Mouse (Mus musculus): Measurements from ENCODE around the gene Smyd4. TPM values are rescaled to one million over a fixed set of nuclear protein-coding genes. Genes with fewer than 3 reads are reported as not detected.

Smyd4 gene
- total RNA-seq, 1 experiment: 28.3 TPM

- no peak for DNase-seq (ENCODE audit: low read depth, low spot score)
- in situ Hi-C loops (cut with MboI; ENCODE audit: low sequenced_read_pairs in 2 of 2, unreplicated experiment in 2 of 2): no loop called here
- no peak overlapping the region for H3K4me3 ChIP-seq (ENCODE audit: insufficient read depth in 1 of 2, low read depth in 1 of 2, low read length in 2 of 2, poor library complexity in 1 of 2, severe bottlenecking in 1 of 2)
- H3K4me1 ChIP-seq (ENCODE audit: control insufficient read depth in 2 of 2, insufficient read depth in 2 of 2, low read length in 2 of 2, poor library complexity in 1 of 2): peaks cover 3 to 6% of the 10 kb centered on the region in 2 experiments; a peak in 2 of 4 replicates
- H3K9me3 ChIP-seq (ENCODE audit: control insufficient read depth, insufficient read depth, low read depth, low read length): no peaks in the 10 kb centered on the region
- H3K9ac ChIP-seq (ENCODE audit: insufficient read depth, low read depth, low read length, poor library complexity, severe bottlenecking): no peak overlapping the region
- H3K36me3 ChIP-seq (ENCODE audit: control insufficient read depth, insufficient read depth, low read length, poor library complexity, severe bottlenecking): peaks cover 32% of the 10 kb centered on the region
- TF ChIP-seq MAFK (IDR thresholded peaks at IDR 0.05; ENCODE audit: insufficient read depth, low read depth, low read length): no peak
- TF ChIP-seq CHD2 (IDR thresholded peaks at IDR 0.05; ENCODE audit: low read depth, low read length): no peak
- TF ChIP-seq ZC3H11A (IDR thresholded peaks at IDR 0.05; ENCODE audit: borderline replicate concordance, low read depth, low read length): no peak
- no peak for TF ChIP-seq ZNF384 (IDR thresholded peaks at IDR 0.05; ENCODE audit: low read depth, low read length)
- no peak for TF ChIP-seq HCFC1 (IDR thresholded peaks at IDR 0.05; ENCODE audit: borderline replicate concordance, insufficient read depth, low read length)
- H3K27ac ChIP-seq (ENCODE audit: insufficient read depth, low read depth, low read length, poor library complexity, severe bottlenecking): no peak overlapping the region
Observed at GRCm38 (mm10) chr11:75318351-75319221, 29.6 kb upstream of the Smyd4 start.

- TF ChIP-seq ZNF384 (IDR thresholded peaks at IDR 0.05; ENCODE audit: low read depth, low read length): 0 out of 2 replicates have a peak, but pooled peaks have one; percentile 8
- no peak for TF ChIP-seq ZC3H11A (IDR thresholded peaks at IDR 0.05; ENCODE audit: borderline replicate concordance, low read depth, low read length)
- no peaks in the 10 kb centered on the region for H3K9me3 ChIP-seq (ENCODE audit: control insufficient read depth, insufficient read depth, low read depth, low read length)
Observed at GRCm38 (mm10) chr11:75319246-75319645, 29.0 kb upstream of the Smyd4 start.

DNA sequence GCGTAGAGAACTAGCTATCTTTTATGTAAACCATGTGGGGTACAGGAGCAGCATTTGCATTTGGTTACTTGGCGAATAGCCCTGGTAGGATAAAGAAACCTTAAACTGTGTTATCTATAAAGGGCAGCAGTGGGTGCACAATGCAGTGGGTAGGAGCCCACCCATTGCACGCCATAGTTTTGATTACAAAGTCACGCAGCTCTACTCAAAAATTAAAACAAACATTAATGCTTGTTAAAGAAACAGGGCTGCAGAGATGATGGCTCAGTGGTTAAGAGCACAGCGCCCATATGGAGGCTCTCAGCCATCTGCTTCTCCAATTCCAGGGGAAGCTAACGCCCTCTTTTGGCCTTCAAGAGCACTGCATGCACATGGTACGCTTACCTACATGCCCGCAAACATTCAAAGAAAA, 24.9 kb upstream of the Smyd4 start:
- TF ChIP-seq ZC3H11A (IDR thresholded peaks at IDR 0.05; ENCODE audit: borderline replicate concordance, low read depth, low read length) (no peak), ZNF384 (IDR thresholded peaks at IDR 0.05; ENCODE audit: low read depth, low read length) (no peak), HCFC1 (IDR thresholded peaks at IDR 0.05; ENCODE audit: borderline replicate concordance, insufficient read depth, low read length) (no peak), CHD2 (IDR thresholded peaks at IDR 0.05; ENCODE audit: low read depth, low read length) (no peak), MAFK (IDR thresholded peaks at IDR 0.05; ENCODE audit: insufficient read depth, low read depth, low read length) (no peak)
- Histone ChIP-seq H3K4me1 (ENCODE audit: control insufficient read depth in 2 of 2, insufficient read depth in 2 of 2, low read length in 2 of 2, poor library complexity in 1 of 2) (peaks cover 3 to 6% of the 10 kb centered on the region in 2 experiments; a peak in 2 of 4 replicates), H3K4me3 (ENCODE audit: insufficient read depth in 1 of 2, low read depth in 1 of 2, low read length in 2 of 2, poor library complexity in 1 of 2, severe bottlenecking in 1 of 2) (no peak overlapping the region), H3K9ac (ENCODE audit: insufficient read depth, low read depth, low read length, poor library complexity, severe bottlenecking) (no peak overlapping the region), H3K27ac (ENCODE audit: insufficient read depth, low read depth, low read length, poor library complexity, severe bottlenecking) (no peak overlapping the region), H3K9me3 (ENCODE audit: control insufficient read depth, insufficient read depth, low read depth, low read length) (no peaks in the 10 kb centered on the region), H3K36me3 (ENCODE audit: control insufficient read depth, insufficient read depth, low read length, poor library complexity, severe bottlenecking) (peaks cover 21% of the 10 kb centered on the region)
- in situ Hi-C loops (cut with MboI; ENCODE audit: low sequenced_read_pairs in 2 of 2, unreplicated experiment in 2 of 2): no loop called here
- DNase-seq (ENCODE audit: low read depth, low spot score): peak; percentile 21

More at GRCm38 (mm10) chr11:75319246-75319645, 29.0 kb upstream of the Smyd4 start:
- Histone ChIP-seq H3K27ac (ENCODE audit: insufficient read depth, low read depth, low read length, poor library complexity, severe bottlenecking) (no peak overlapping the region), H3K4me3 (ENCODE audit: insufficient read depth in 1 of 2, low read depth in 1 of 2, low read length in 2 of 2, poor library complexity in 1 of 2, severe bottlenecking in 1 of 2) (no peak overlapping the region), H3K36me3 (ENCODE audit: control insufficient read depth, insufficient read depth, low read length, poor library complexity, severe bottlenecking) (peaks cover 26% of the 10 kb centered on the region), H3K4me1 (ENCODE audit: control insufficient read depth in 2 of 2, insufficient read depth in 2 of 2, low read length in 2 of 2, poor library complexity in 1 of 2) (peaks cover 3 to 6% of the 10 kb centered on the region in 2 experiments; a peak in 2 of 4 replicates), H3K9ac (ENCODE audit: insufficient read depth, low read depth, low read length, poor library complexity, severe bottlenecking) (no peak overlapping the region)
- in situ Hi-C loops (cut with MboI; ENCODE audit: low sequenced_read_pairs in 2 of 2, unreplicated experiment in 2 of 2): no loop called here
- no peak for DNase-seq (ENCODE audit: low read depth, low spot score)

DNA sequence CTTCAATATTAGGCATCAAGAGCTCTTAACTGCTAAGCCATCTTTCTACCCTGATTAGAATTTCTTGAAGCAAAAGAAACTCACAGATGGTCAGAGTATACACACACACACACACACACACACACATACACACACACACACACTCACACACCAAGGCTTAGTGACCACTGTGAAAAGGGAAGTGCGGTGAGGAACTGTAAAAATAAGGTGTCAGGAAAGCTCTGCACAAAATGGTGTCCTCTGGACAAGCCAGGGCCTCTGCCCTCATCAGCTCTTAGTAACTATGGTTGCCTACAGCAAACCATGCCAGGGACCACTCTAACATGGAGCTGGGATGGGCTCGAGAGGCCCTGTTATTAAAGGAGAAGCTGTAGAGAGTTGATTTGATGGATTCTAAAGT, 23.8 kb upstream of the Smyd4 start:
- no peak for DNase-seq (ENCODE audit: low read depth, low spot score)
- Histone ChIP-seq H3K4me3 (ENCODE audit: insufficient read depth in 1 of 2, low read depth in 1 of 2, low read length in 2 of 2, poor library complexity in 1 of 2, severe bottlenecking in 1 of 2) (no peak overlapping the region), H3K4me1 (ENCODE audit: control insufficient read depth in 2 of 2, insufficient read depth in 2 of 2, low read length in 2 of 2, poor library complexity in 1 of 2) (peaks cover 3 to 6% of the 10 kb centered on the region in 2 experiments; a peak in 2 of 4 replicates), H3K36me3 (ENCODE audit: control insufficient read depth, insufficient read depth, low read length, poor library complexity, severe bottlenecking) (peaks cover 22% of the 10 kb centered on the region), H3K9ac (ENCODE audit: insufficient read depth, low read depth, low read length, poor library complexity, severe bottlenecking) (no peak overlapping the region), H3K9me3 (ENCODE audit: control insufficient read depth, insufficient read depth, low read depth, low read length) (no peaks in the 10 kb centered on the region), H3K27ac (ENCODE audit: insufficient read depth, low read depth, low read length, poor library complexity, severe bottlenecking) (no peak overlapping the region)
- in situ Hi-C loops (cut with MboI; ENCODE audit: low sequenced_read_pairs in 2 of 2, unreplicated experiment in 2 of 2): no loop called here
- TF ChIP-seq ZNF384 (IDR thresholded peaks at IDR 0.05; ENCODE audit: low read depth, low read length) (no peak), MAFK (IDR thresholded peaks at IDR 0.05; ENCODE audit: insufficient read depth, low read depth, low read length) (no peak), CHD2 (IDR thresholded peaks at IDR 0.05; ENCODE audit: low read depth, low read length) (no peak), ZC3H11A (IDR thresholded peaks at IDR 0.05; ENCODE audit: borderline replicate concordance, low read depth, low read length) (no peak), HCFC1 (IDR thresholded peaks at IDR 0.05; ENCODE audit: borderline replicate concordance, insufficient read depth, low read length) (no peak)

All from ES-E14 (cell line).